13 mouse cellular contexts compared by ENCODE assay signal in genomic region chr11:114028512-114028911, GRCm38 (mm10). TPM values are rescaled to one million over a fixed set of nuclear protein-coding genes. Genes with fewer than 3 reads are reported as not detected.
A peak's percentile ranks its signal among the peaks of the same experiment; 100 is the strongest.
DNase-seq lines count a peak whose midpoint lies in the region; ATAC-seq and TF ChIP-seq lines count a peak whose summit lies in the region.
"Had no signal": no experiment of that assay in that cellular context is flagged by ENCODE, and none has a peak within 500 bp of the region (broad histone marks: within the 10 kb centered on the region; RNA-seq: fewer than 3 reads in every experiment).

No protein-coding gene starts in this region.

- ATAC-seq in intestine, embryonic 14.5 days (replicated peaks; ENCODE audit: low FRiP score, low TSS enrichment, low read depth): no peak
- ATAC-seq in intestine, postnatal 0 days: no peak
- ATAC-seq in embryonic facial prominence, embryonic 15.5 days (ENCODE audit: insufficient number of reproducible peaks, low FRiP score, low TSS enrichment, low read depth): 0 out of 2 replicates have a peak, but pooled peaks have one; percentile 24
- ATAC-seq in lung, embryonic 14.5 days (ENCODE audit: insufficient read depth): peak; percentile 71
- ATAC-seq in forebrain, embryonic 14.5 days: no peak
- ATAC-seq: forebrain, embryonic 13.5 days had no signal

- 52% methylated on average over 6 of the region's 6 CpGs for WGBS in intestine, embryonic 14.5 days
- WGBS in intestine, postnatal 0 days: 55% methylated on average over 6 of the region's 6 CpGs
- 28% methylated on average over 6 of the region's 6 CpGs for WGBS in embryonic facial prominence, embryonic 15.5 days
- 35% methylated on average over 6 of the region's 6 CpGs for WGBS in lung, embryonic 14.5 days
- WGBS in forebrain, embryonic 14.5 days: 42% methylated on average over 6 of the region's 6 CpGs

- peak overlapping the region; percentile 44; the same call in 1 of the 2 replicates for H3K27ac ChIP-seq in intestine, embryonic 14.5 days (ENCODE audit: low read depth)
- H3K27ac ChIP-seq in intestine, postnatal 0 days (ENCODE audit: low read depth, low read length): no peak overlapping the region
- H3K27ac ChIP-seq in embryonic facial prominence, embryonic 15.5 days (replicated peaks): peak overlapping the region; percentile 52
- peak overlapping the region; percentile 85 for H3K27ac ChIP-seq in lung, embryonic 14.5 days (ENCODE audit: low read depth)
- H3K27ac ChIP-seq in forebrain, embryonic 14.5 days (ENCODE audit: low read depth, low read length): no peak overlapping the region
- H3K27ac ChIP-seq: forebrain, embryonic 13.5 days; limb, embryonic 13.5 days had no signal

- H3K4me3 ChIP-seq in intestine, embryonic 14.5 days (ENCODE audit: low read depth, low read length): no peak overlapping the region
- H3K4me3 ChIP-seq in intestine, postnatal 0 days (ENCODE audit: low read depth, low read length): no peak overlapping the region
- no peak overlapping the region for H3K4me3 ChIP-seq in embryonic facial prominence, embryonic 15.5 days (replicated peaks)
- no peak overlapping the region for H3K4me3 ChIP-seq in lung, embryonic 14.5 days (ENCODE audit: low read depth, low read length)
- no peak overlapping the region for H3K4me3 ChIP-seq in forebrain, embryonic 14.5 days (ENCODE audit: low read depth, low read length)
- H3K4me3 ChIP-seq: forebrain, embryonic 13.5 days; limb, embryonic 13.5 days had no signal

- no peak for DNase-seq in intestine, embryonic 14.5 days (ENCODE audit: low spot score)
- peak; percentile 39 for DNase-seq in embryo, embryonic 9.5 days (ENCODE audit: extremely low spot score)
- DNase-seq in lung, embryonic 14.5 days: peak; percentile 74
- DNase-seq in ovary, adult 18-20 months (ENCODE audit: low spot score): no peak
- no peak for DNase-seq in forebrain, embryonic 14.5 days (ENCODE audit: low spot score)
- DNase-seq in Muller cell, postnatal 12 days (ENCODE audit: inconsistent ontology term): no peak
- DNase-seq: cerebellum, postnatal 14 days; layer of hippocampus, adult 9-11 months; right cerebral cortex, postnatal 4 days had no signal

- TF ChIP-seq CTCF in intestine, postnatal 0 days (IDR thresholded peaks at IDR 0.05; ENCODE audit: low read depth): no peak
- no peak for TF ChIP-seq CTCF in lung, embryonic 14.5 days (IDR thresholded peaks at IDR 0.05; ENCODE audit: low read depth)

- peaks cover 20% of the 10 kb centered on the region for H3K4me1 ChIP-seq in intestine, embryonic 14.5 days (replicated peaks; ENCODE audit: control insufficient read depth, insufficient read depth, low read length)
- no peaks in the 10 kb centered on the region for H3K4me1 ChIP-seq in intestine, postnatal 0 days (replicated peaks; ENCODE audit: control insufficient read depth, insufficient read depth, low read length)
- H3K4me1 ChIP-seq in embryonic facial prominence, embryonic 15.5 days: peaks cover 34% of the 10 kb centered on the region
- peaks cover 23% of the 10 kb centered on the region for H3K4me1 ChIP-seq in lung, embryonic 14.5 days (ENCODE audit: insufficient read depth)
- H3K4me1 ChIP-seq in forebrain, embryonic 14.5 days (ENCODE audit: control insufficient read depth, insufficient read depth, low read length): no peaks in the 10 kb centered on the region

- 0 out of 2 replicates have a peak overlapping the region, but pooled peaks have one; percentile 4 for H3K4me2 ChIP-seq in intestine, embryonic 14.5 days (ENCODE audit: low read length)
- H3K4me2 ChIP-seq in intestine, postnatal 0 days (replicated peaks; ENCODE audit: low read depth): no peak overlapping the region
- H3K4me2 ChIP-seq in embryonic facial prominence, embryonic 15.5 days (replicated peaks): no peak overlapping the region; the same call in 1 of the 2 replicates
- 0 out of 2 replicates have a peak overlapping the region, but pooled peaks have one; percentile 31 for H3K4me2 ChIP-seq in lung, embryonic 14.5 days
- no peak overlapping the region for H3K4me2 ChIP-seq in forebrain, embryonic 14.5 days (ENCODE audit: low read length)
- H3K4me2 ChIP-seq: forebrain, embryonic 13.5 days; limb, embryonic 13.5 days had no signal

- no peak overlapping the region for H3K9ac ChIP-seq in intestine, embryonic 14.5 days (ENCODE audit: low read length)
- H3K9ac ChIP-seq in intestine, postnatal 0 days (ENCODE audit: low read depth, low read length): no peak overlapping the region
- no peak overlapping the region for H3K9ac ChIP-seq in embryonic facial prominence, embryonic 15.5 days
- no peak overlapping the region for H3K9ac ChIP-seq in lung, embryonic 14.5 days
- H3K9ac ChIP-seq in forebrain, embryonic 14.5 days (ENCODE audit: low read length): no peak overlapping the region
- H3K9ac ChIP-seq: forebrain, embryonic 13.5 days; limb, embryonic 13.5 days had no signal

- no peaks in the 10 kb centered on the region for H3K9me3 ChIP-seq in intestine, embryonic 14.5 days (ENCODE audit: control insufficient read depth, low read length)
- H3K9me3 ChIP-seq in intestine, postnatal 0 days (ENCODE audit: control insufficient read depth): no peaks in the 10 kb centered on the region
- no peaks in the 10 kb centered on the region for H3K9me3 ChIP-seq in embryonic facial prominence, embryonic 15.5 days (replicated peaks)
- no peaks in the 10 kb centered on the region for H3K9me3 ChIP-seq in lung, embryonic 14.5 days (ENCODE audit: low read depth, low read length)
- H3K9me3 ChIP-seq in forebrain, embryonic 14.5 days (replicated peaks; ENCODE audit: control insufficient read depth, low read length): no peaks in the 10 kb centered on the region
- H3K9me3 ChIP-seq: forebrain, embryonic 13.5 days; limb, embryonic 13.5 days had no signal

- no peaks in the 10 kb centered on the region for H3K36me3 ChIP-seq in intestine, embryonic 14.5 days (ENCODE audit: control insufficient read depth, insufficient read depth, low read length)
- H3K36me3 ChIP-seq in intestine, postnatal 0 days (ENCODE audit: control insufficient read depth, insufficient read depth): no peaks in the 10 kb centered on the region
- H3K36me3 ChIP-seq in embryonic facial prominence, embryonic 15.5 days: no peaks in the 10 kb centered on the region
- no peaks in the 10 kb centered on the region for H3K36me3 ChIP-seq in lung, embryonic 14.5 days (ENCODE audit: insufficient read depth)
- no peaks in the 10 kb centered on the region for H3K36me3 ChIP-seq in forebrain, embryonic 14.5 days (ENCODE audit: control insufficient read depth, insufficient read depth, low read length)
- H3K36me3 ChIP-seq: limb, embryonic 13.5 days had no signal

- no peaks in the 10 kb centered on the region for H3K27me3 ChIP-seq in intestine, embryonic 14.5 days (replicated peaks; ENCODE audit: control insufficient read depth, insufficient read depth, low read length)
- no peaks in the 10 kb centered on the region for H3K27me3 ChIP-seq in intestine, postnatal 0 days (replicated peaks; ENCODE audit: control insufficient read depth, insufficient read depth, low read length)
- H3K27me3 ChIP-seq in embryonic facial prominence, embryonic 15.5 days: no peaks in the 10 kb centered on the region
- no peaks in the 10 kb centered on the region for H3K27me3 ChIP-seq in lung, embryonic 14.5 days (ENCODE audit: insufficient read depth, low read length)
- H3K27me3 ChIP-seq in forebrain, embryonic 14.5 days (replicated peaks; ENCODE audit: control insufficient read depth, insufficient read depth, low read length): no peaks in the 10 kb centered on the region
- H3K27me3 ChIP-seq: forebrain, embryonic 13.5 days had no signal

RNA-seq across cellular contexts. Expression of gene Sdk2, which starts 38.3 kb away (rescaled TPM):
- 2.9 and 3.1 TPM in 2 replicates for polyA plus RNA-seq in intestine, embryonic 14.5 days (2014; fragmentation: Nextera tagmentation; extraction: Ambion mirVana)
- polyA plus RNA-seq in intestine, postnatal 0 days (2015; fragmentation: Nextera tagmentation; extraction: Ambion mirVana): 0.61 and 0.66 TPM in 2 replicates
- 4.8 and 5.1 TPM in 2 replicates for polyA plus RNA-seq in embryonic facial prominence, embryonic 15.5 days (2015; fragmentation: Nextera tagmentation; extraction: Ambion mirVana)
- polyA plus RNA-seq in lung, embryonic 14.5 days (2014; fragmentation: Nextera tagmentation; extraction: Ambion mirVana): 3.5 and 4.4 TPM in 2 replicates
- 1.1 and 1.6 TPM in 2 replicates for polyA plus RNA-seq in forebrain, embryonic 14.5 days (2014; fragmentation: Nextera tagmentation; extraction: Ambion mirVana)

Comparison
In these comparisons a context has a peak if more than half of its experiments do, and no peak if none do; other contexts are left out.
1. H3K27ac ChIP-seq: peak in intestine, embryonic 14.5 days (single experiment), embryonic facial prominence, embryonic 15.5 days (single experiment) and lung, embryonic 14.5 days (single experiment); none in intestine, postnatal 0 days (single experiment) and forebrain, embryonic 14.5 days (single experiment).
2. H3K4me2 ChIP-seq: peak in intestine, embryonic 14.5 days (single experiment) and lung, embryonic 14.5 days (single experiment); none in intestine, postnatal 0 days (single experiment), embryonic facial prominence, embryonic 15.5 days (single experiment) and forebrain, embryonic 14.5 days (single experiment).
3. ATAC-seq: peak in embryonic facial prominence, embryonic 15.5 days (single experiment) and lung, embryonic 14.5 days (single experiment); none in intestine, embryonic 14.5 days (single experiment), intestine, postnatal 0 days (single experiment) and forebrain, embryonic 14.5 days (single experiment).
4. DNase-seq: peak in embryo, embryonic 9.5 days (single experiment) and lung, embryonic 14.5 days (single experiment); none in intestine, embryonic 14.5 days (single experiment), ovary, adult 18-20 months (single experiment), forebrain, embryonic 14.5 days (single experiment) and Muller cell, postnatal 12 days (single experiment).